Comparison of ENCODE assay signal across 8 mouse cellular contexts in genomic region chr4:150910164-150910951, GRCm38 (mm10). TPM values are rescaled to one million over a fixed set of nuclear protein-coding genes. Genes with fewer than 3 reads are reported as not detected.
DNase-seq lines count a peak whose midpoint lies in the region; ATAC-seq and TF ChIP-seq lines count a peak whose summit lies in the region.

No protein-coding gene starts in this region.

- peaks cover 2% of the 10 kb centered on the region; the same call in 1 of the 2 replicates for H3K4me1 ChIP-seq in cerebellum, adult 2 months (ENCODE audit: control insufficient read depth, insufficient read depth, low read length)
- H3K4me1 ChIP-seq in testis, adult 2 months (ENCODE audit: control insufficient read depth, insufficient read depth, low read length), result peaks cover 4% of the 10 kb centered on the region
- peaks cover 8% of the 10 kb centered on the region; the same call in 1 of the 2 replicates for H3K4me1 ChIP-seq in liver, adult 2 months (ENCODE audit: control insufficient read depth, insufficient read depth, low read length)
- H3K4me1 ChIP-seq in stomach, postnatal 0 days (replicated peaks; ENCODE audit: control insufficient read depth, insufficient read depth), result no peaks in the 10 kb centered on the region

- no peak for ATAC-seq in stomach, postnatal 0 days (ENCODE audit: low FRiP score, low TSS enrichment)

- peak overlapping the region; percentile 33 for H3K9ac ChIP-seq in liver, adult 2 months (ENCODE audit: low read depth, low read length)
- H3K9ac ChIP-seq in stomach, postnatal 0 days (ENCODE audit: low read length), result peak overlapping the region; percentile 54

- peak overlapping the region; percentile 39 for H3K4me3 ChIP-seq in cerebellum, adult 2 months (replicated peaks; ENCODE audit: insufficient read depth, low read depth, low read length)
- peak overlapping the region; percentile 80 for H3K4me3 ChIP-seq in testis, adult 2 months (ENCODE audit: control insufficient read depth, low read depth, low read length)
- H3K4me3 ChIP-seq in liver, adult 2 months (ENCODE audit: insufficient read depth, low read depth, low read length), result no peak overlapping the region
- H3K4me3 ChIP-seq in stomach, postnatal 0 days (ENCODE audit: low read depth, low read length), result peak overlapping the region; percentile 77

- TF ChIP-seq CTCF in cerebellum, adult 2 months (IDR thresholded peaks at IDR 0.05; ENCODE audit: borderline replicate concordance, insufficient read depth, low read depth, low read length), result no peak
- no peak for TF ChIP-seq CTCF in testis, adult 2 months (IDR thresholded peaks at IDR 0.05; ENCODE audit: control insufficient read depth, insufficient read depth, insufficient replicate concordance, low read depth, low read length)
- TF ChIP-seq CTCF in liver, adult 2 months (IDR thresholded peaks at IDR 0.05; ENCODE audit: low read depth, low read length), result no peak
- no peak; the same call in 1 of the 2 replicates for TF ChIP-seq CTCF in stomach, postnatal 0 days (IDR thresholded peaks at IDR 0.05; ENCODE audit: low read depth)

- H3K79me2 ChIP-seq in liver, adult 2 months (ENCODE audit: control insufficient read depth, insufficient read depth, low read length), result peaks cover 2% of the 10 kb centered on the region; the same call in 1 of the 2 replicates

- no peak for TF ChIP-seq EP300 in stomach, postnatal 0 days (optimal IDR thresholded peaks at IDR 0.05)

- 82% methylated on average over 19 of the region's 19 CpGs for WGBS in cerebellum, adult 2 months
- WGBS in liver, adult 2 months, result 84% methylated on average over 19 of the region's 19 CpGs
- WGBS in stomach, postnatal 0 days, result 86% methylated on average over 19 of the region's 19 CpGs

- H3K4me2 ChIP-seq in stomach, postnatal 0 days (replicated peaks; ENCODE audit: low read depth), result peak overlapping the region; percentile 85

- H3K36me3 ChIP-seq in testis, adult 2 months (ENCODE audit: control insufficient read depth, insufficient read depth, low read length), result peaks cover 2% of the 10 kb centered on the region; the same call in 1 of the 2 replicates
- H3K36me3 ChIP-seq in liver, adult 2 months (ENCODE audit: control insufficient read depth, insufficient read depth, low read length), result no peaks in the 10 kb centered on the region; the same call in 1 of the 2 replicates
- peaks cover 6% of the 10 kb centered on the region; the same call in 1 of the 2 replicates for H3K36me3 ChIP-seq in stomach, postnatal 0 days (ENCODE audit: control insufficient read depth, insufficient read depth, low read length)

- DNase-seq in cerebellum, adult 2 months, result no peak
- DNase-seq in cerebellum, adult 11 months, result no peak
- DNase-seq in testis, postnatal 14 days (ENCODE audit: low spot score), result no peak
- DNase-seq in liver, adult 2 months (ENCODE audit: extremely low read depth, low read depth, low spot score), result no peak
- no peak for DNase-seq in stomach, postnatal 0 days (ENCODE audit: low spot score)
- no peak for DNase-seq in ovary, postnatal 10 days (ENCODE audit: low spot score)
- DNase-seq in yolk sac, embryonic 10.5 days (ENCODE audit: low spot score), result no peak

- H3K27ac ChIP-seq in cerebellum, adult 2 months (ENCODE audit: insufficient read depth, low read length), result peak overlapping the region; percentile 46
- H3K27ac ChIP-seq in testis, adult 2 months (ENCODE audit: control insufficient read depth, insufficient read depth, low read depth, low read length), result peak overlapping the region; percentile 90
- H3K27ac ChIP-seq in liver, adult 2 months (replicated peaks; ENCODE audit: insufficient read depth, low read depth, low read length), result peak overlapping the region; percentile 51
- H3K27ac ChIP-seq in stomach, postnatal 0 days (replicated peaks), result peak overlapping the region; percentile 69

- H3K9me3 ChIP-seq in stomach, postnatal 0 days (ENCODE audit: control insufficient read depth, low read length), result no peaks in the 10 kb centered on the region

- no peak for TF ChIP-seq POLR2A in cerebellum, adult 2 months (IDR thresholded peaks at IDR 0.05; ENCODE audit: borderline replicate concordance, insufficient read depth, low read length)
- no peak for TF ChIP-seq POLR2A in testis, adult 2 months (IDR thresholded peaks at IDR 0.05; ENCODE audit: control insufficient read depth, low read depth, low read length)
- TF ChIP-seq POLR2A in liver, adult 2 months (IDR thresholded peaks at IDR 0.05; ENCODE audit: extremely low read depth, insufficient read depth, low read length), result no peak

- no peaks in the 10 kb centered on the region for H3K27me3 ChIP-seq in cerebellum, adult 2 months (ENCODE audit: control insufficient read depth, insufficient read depth, low read length)
- no peaks in the 10 kb centered on the region for H3K27me3 ChIP-seq in testis, adult 2 months (ENCODE audit: control insufficient read depth, insufficient read depth, low read length)
- H3K27me3 ChIP-seq in liver, adult 2 months (ENCODE audit: control insufficient read depth, insufficient read depth, low read length), result no peaks in the 10 kb centered on the region
- no peaks in the 10 kb centered on the region for H3K27me3 ChIP-seq in stomach, postnatal 0 days (ENCODE audit: control insufficient read depth, insufficient read depth, low read length)

RNA-seq across cellular contexts. Expression of gene Park7, which starts 3.9 kb away (rescaled TPM):
- polyA plus RNA-seq in cerebellum, adult 2 months (2012; rRNA removed), result 362 and 384 TPM in 2 replicates
- polyA plus RNA-seq in testis, adult 2 months (2012; rRNA removed), result 88.1 and 92.3 TPM in 2 replicates
- 281 and 324 TPM in 2 replicates for total RNA-seq in liver, adult 2 months (2014; rRNA removed)
- polyA plus RNA-seq in liver, adult 2 months (2012; rRNA removed), result 148 and 191 TPM in 2 replicates
- polyA plus RNA-seq in stomach, postnatal 0 days (2015; fragmentation: Nextera tagmentation; extraction: Ambion mirVana), result 253 and 262 TPM in 2 replicates

RNA-seq across cellular contexts. Expression of gene Tnfrsf9, which starts 4.0 kb away (rescaled TPM):
- polyA plus RNA-seq in cerebellum, adult 2 months (2012; rRNA removed), result 0.64 and 0.67 TPM in 2 replicates
- 1.9 and 3.1 TPM in 2 replicates for polyA plus RNA-seq in testis, adult 2 months (2012; rRNA removed)
- 0.07 and 0.09 TPM in 2 replicates for total RNA-seq in liver, adult 2 months (2014; rRNA removed)
- 0.05 and 0.15 TPM in 2 replicates for polyA plus RNA-seq in liver, adult 2 months (2012; rRNA removed)
- 0.22 and 0.23 TPM in 2 replicates for polyA plus RNA-seq in stomach, postnatal 0 days (2015; fragmentation: Nextera tagmentation; extraction: Ambion mirVana)

RNA-seq across cellular contexts. Expression of gene Errfi1, which starts 56.6 kb away (rescaled TPM):
- polyA plus RNA-seq in cerebellum, adult 2 months (2012; rRNA removed), result 30.0 and 32.4 TPM in 2 replicates
- polyA plus RNA-seq in testis, adult 2 months (2012; rRNA removed), result 10.6 and 11.2 TPM in 2 replicates
- 589 and 661 TPM in 2 replicates for total RNA-seq in liver, adult 2 months (2014; rRNA removed)
- polyA plus RNA-seq in liver, adult 2 months (2012; rRNA removed), result 259 and 295 TPM in 2 replicates
- polyA plus RNA-seq in stomach, postnatal 0 days (2015; fragmentation: Nextera tagmentation; extraction: Ambion mirVana), result 30.6 and 32.1 TPM in 2 replicates
